Mouse (Mus musculus) kidney, postnatal 0 days (tissue): ENCODE data around the gene Rab11fip3. TPM values are rescaled to one million over a fixed set of nuclear protein-coding genes. Genes with fewer than 3 reads are reported as not detected.

ENCODE experiments used
- ATAC-seq: fragments of 200-750 bp; cut with Nextera tagmentation; replicated peaks from 2 replicates; pipeline ENCODE4 v1.8.0; 2017; ENCODE audit warnings: low read depth, moderate number of reproducible peaks, moderate TSS enrichment, moderate library complexity; ENCODE audit not compliant: low FRiP score
- DNase-seq: peaks from one replicate; pipeline ENCODE4 v3.0.0-alpha.2; 2016; ENCODE audit warnings: low spot score
- H3K27ac ChIP-seq: fragments of 300-500 bp; sonication (generic); 2 replicates; pipeline ENCODE4 v1.5.1; 2014; ENCODE audit warnings: mild to moderate bottlenecking
- H3K27me3 ChIP-seq: fragments of 300-500 bp; sonication (generic); 2 replicates; pipeline ENCODE4 v1.6.1; 2014; ENCODE audit warnings: low read length, mixed read lengths; ENCODE audit not compliant: insufficient read depth
- H3K36me3 ChIP-seq: fragments of 300-500 bp; sonication (generic); 2 replicates; pipeline ENCODE4 v1.6.1; 2014; ENCODE audit warnings: low read length, mixed read lengths; ENCODE audit not compliant: insufficient read depth
- H3K4me1 ChIP-seq: fragments of 300-500 bp; sonication (generic); replicated peaks from 2 replicates; pipeline ENCODE4 v1.6.1; 2014; ENCODE audit warnings: antibody characterized with exemption, low read length, mixed read lengths; ENCODE audit not compliant: insufficient read depth
- H3K4me2 ChIP-seq: fragments of 300-500 bp; sonication (generic); 2 replicates; pipeline ENCODE4 v1.6.1; 2014; ENCODE audit warnings: mild to moderate bottlenecking, low read length, moderate library complexity, mixed read lengths
- H3K4me3 ChIP-seq: fragments of 300-500 bp; sonication (generic); replicated peaks from 2 replicates; pipeline ENCODE4 v1.5.1; 2014; ENCODE audit warnings: low read depth, low read length
- H3K9ac ChIP-seq: fragments of 300-500 bp; sonication (generic); 2 replicates; pipeline ENCODE4 v1.6.1; 2014; ENCODE audit warnings: low read depth, low read length
- H3K9me3 ChIP-seq: fragments of 300-500 bp; sonication (generic); replicated peaks from 2 replicates; pipeline ENCODE4 v1.6.1; 2016; ENCODE audit warnings: low read length, inconsistent platforms, mixed read lengths
- CTCF ChIP-seq: IDR thresholded peaks from 2 replicates; pipeline ENCODE4 v1.5.1; 2016; ENCODE audit warnings: antibody characterized with exemption, low read depth, mild to moderate bottlenecking, moderate library complexity
- WGBS: fragments of 180-500 bp; shearing (Covaris S2); extraction: QIAGEN DNeasy Blood & Tissue Kit; methylation state at CpG from one replicate; pipeline ENCODE4 v1.1.7; 2014; 5-methylcytosine and 5-hydroxymethylcytosine counted together
- polyA plus RNA-seq: library from polyadenylated mRNA; unstranded; fragments of >200 nt; fragmentation: Nextera tagmentation; extraction: Ambion mirVana; gene quantifications from 2 replicates; pipeline ENCODE4 v1.2.1, GENCODE M21; 2015

Gene Rab11fip3
- polyA plus RNA-seq, 1 experiment from 2014 or later: 35.3 TPM

GRCm38 (mm10) chr17:26018388-26018787, 51.0 kb downstream of the Rab11fip3 start:
- no peak overlapping the region for H3K4me3 ChIP-seq
- no peak overlapping the region for H3K9ac ChIP-seq
- no peak for TF ChIP-seq CTCF
- H3K9me3 ChIP-seq: no peaks in the 10 kb centered on the region
- DNase-seq: no peak
- H3K36me3 ChIP-seq: no peaks in the 10 kb centered on the region
- no peaks in the 10 kb centered on the region for H3K27me3 ChIP-seq
- ATAC-seq: no peak
- H3K27ac ChIP-seq: peak overlapping the region; percentile 33; the same call in 1 of the 2 replicates
- WGBS: 56% methylated on average over 3 of the region's 3 CpGs
- no peak overlapping the region for H3K4me2 ChIP-seq
- 0 out of 2 replicates have a peak, but pooled peaks cover 5% of the 10 kb centered on the region for H3K4me1 ChIP-seq

DNA sequence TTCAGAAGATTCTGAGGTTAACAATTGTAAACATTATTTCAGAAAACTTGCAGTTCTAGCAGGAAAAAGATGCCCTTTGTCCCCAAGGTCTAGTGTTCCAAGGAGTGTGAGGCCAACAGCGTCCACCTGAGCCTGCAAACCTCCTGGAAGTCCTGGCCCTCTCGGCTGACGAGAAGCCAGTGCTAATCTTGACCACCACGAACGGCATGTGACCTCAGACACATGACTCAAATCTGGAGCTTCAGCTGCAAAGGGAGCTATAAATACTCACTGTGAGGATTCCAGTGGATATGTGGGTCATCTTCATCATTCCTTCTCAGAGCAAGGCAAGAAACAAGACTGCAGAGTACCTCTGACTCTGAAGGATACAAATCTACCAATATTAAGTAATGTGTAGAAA, 51.4 kb downstream of the Rab11fip3 start:
- peak overlapping the region; percentile 33; the same call in 1 of the 2 replicates for H3K27ac ChIP-seq
- H3K27me3 ChIP-seq: no peaks in the 10 kb centered on the region
- no peak overlapping the region for H3K4me3 ChIP-seq
- 51% methylated on average over 5 of the region's 5 CpGs for WGBS
- H3K4me2 ChIP-seq: no peak overlapping the region
- no peak for TF ChIP-seq CTCF
- DNase-seq: no peak
- 0 out of 2 replicates have a peak, but pooled peaks have one; percentile 38 for ATAC-seq
- H3K36me3 ChIP-seq: no peaks in the 10 kb centered on the region
- no peaks in the 10 kb centered on the region for H3K9me3 ChIP-seq
- H3K9ac ChIP-seq: no peak overlapping the region
- 0 out of 2 replicates have a peak, but pooled peaks cover 5% of the 10 kb centered on the region for H3K4me1 ChIP-seq

DNA sequence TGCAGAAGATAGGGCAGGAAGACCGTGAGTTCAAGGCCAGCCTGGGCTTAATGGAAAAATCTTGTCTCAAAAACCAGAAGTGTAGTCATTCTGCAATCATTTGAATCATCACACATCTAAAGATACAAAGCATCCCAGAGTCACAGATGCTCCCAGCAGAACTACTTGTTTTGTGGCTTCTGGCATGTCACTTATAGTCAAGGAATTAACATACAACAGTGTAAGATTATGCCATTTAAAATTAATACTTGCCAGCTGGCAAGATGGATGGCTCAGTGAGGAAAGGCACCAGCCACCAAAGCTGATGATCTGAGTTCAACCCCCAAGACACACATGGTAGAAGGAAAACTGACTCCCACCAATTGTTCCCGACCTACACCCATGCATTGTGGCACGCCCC, 52.3 kb downstream of the Rab11fip3 start:
- H3K27me3 ChIP-seq: no peaks in the 10 kb centered on the region
- no peak overlapping the region for H3K9ac ChIP-seq
- H3K4me2 ChIP-seq: no peak overlapping the region
- H3K27ac ChIP-seq: no peak overlapping the region
- no peak overlapping the region for H3K4me3 ChIP-seq
- TF ChIP-seq CTCF: no peak
- 78% methylated on average over 3 of the region's 3 CpGs for WGBS
- no peaks in the 10 kb centered on the region for H3K36me3 ChIP-seq
- ATAC-seq (no peak), DNase-seq (no peak)
- H3K9me3 ChIP-seq: no peaks in the 10 kb centered on the region
- H3K4me1 ChIP-seq: 0 out of 2 replicates have a peak, but pooled peaks cover 2% of the 10 kb centered on the region

DNA sequence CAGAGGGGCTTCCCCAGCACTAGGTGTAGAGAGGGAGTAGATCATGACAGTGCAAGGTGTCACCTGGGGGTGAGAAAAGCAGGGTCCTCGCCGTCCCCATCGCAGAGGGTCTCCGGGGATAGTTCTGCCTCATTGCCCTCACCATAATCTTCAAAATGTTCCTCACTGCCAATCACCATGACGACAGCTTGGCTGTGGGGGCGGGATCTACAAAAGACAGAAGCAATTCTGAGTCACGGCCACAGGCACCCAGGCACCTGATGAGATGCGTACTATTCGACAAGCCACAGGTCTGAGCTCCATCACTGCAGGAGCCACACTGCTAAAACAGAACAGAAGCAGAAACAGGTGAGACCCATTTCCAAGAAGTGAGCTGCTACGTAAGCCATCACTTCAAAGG, 55.6 kb downstream of the Rab11fip3 start:
- Histone ChIP-seq H3K9ac (no peak overlapping the region), H3K27ac (no peak overlapping the region), H3K4me3 (no peak overlapping the region), H3K36me3 (peaks cover 7% of the 10 kb centered on the region; the same call in 1 of the 2 replicates), H3K4me1 (no peaks in the 10 kb centered on the region), H3K27me3 (no peaks in the 10 kb centered on the region), H3K9me3 (no peaks in the 10 kb centered on the region), H3K4me2 (no peak overlapping the region)
- TF ChIP-seq CTCF: no peak
- ATAC-seq: no peak
- 83% methylated on average over 10 of the region's 10 CpGs for WGBS
- no peak for DNase-seq

GRCm38 (mm10) chr17:26011841-26012460, 57.4 kb downstream of the Rab11fip3 start:
- Histone ChIP-seq H3K4me1 (no peaks in the 10 kb centered on the region), H3K27ac (0 out of 2 replicates have a peak overlapping the region, but pooled peaks have one; percentile 5), H3K27me3 (no peaks in the 10 kb centered on the region), H3K9me3 (no peaks in the 10 kb centered on the region), H3K9ac (no peak overlapping the region), H3K4me3 (no peak overlapping the region), H3K36me3 (peaks cover 7% of the 10 kb centered on the region; the same call in 1 of the 2 replicates), H3K4me2 (peak overlapping the region; percentile 8; the same call in 1 of the 2 replicates)
- WGBS: 3% methylated on average over 15 of the region's 15 CpGs
- peak; percentile 79 for TF ChIP-seq CTCF
- peak; percentile 79 for ATAC-seq
- peak; percentile 94 for DNase-seq

GRCm38 (mm10) chr17:26009540-26009939, 59.8 kb downstream of the Rab11fip3 start:
- Histone ChIP-seq H3K4me1 (no peaks in the 10 kb centered on the region), H3K4me3 (no peak overlapping the region), H3K9me3 (no peaks in the 10 kb centered on the region), H3K36me3 (peaks cover 7% of the 10 kb centered on the region; the same call in 1 of the 2 replicates), H3K9ac (no peak overlapping the region), H3K27ac (no peak overlapping the region), H3K4me2 (no peak overlapping the region), H3K27me3 (no peaks in the 10 kb centered on the region)
- 35% methylated on average over 4 of the region's 4 CpGs for WGBS
- peak; percentile 81 for DNase-seq
- peak; percentile 96 for TF ChIP-seq CTCF
- ATAC-seq: peak; percentile 29; the same call in 1 of the 2 replicates
